Mouse (Mus musculus): ENCODE measurements around the gene Sult2b1.

GRCm38 (mm10) chr7:45801348-45801747 lies 16.9 kb upstream of the Sult2b1 start:
- TF ChIP-seq CTCF (IDR thresholded peaks at IDR 0.05; ENCODE audit: control insufficient read depth, insufficient read depth, low read length) (peak; percentile 100), POLR2A (IDR thresholded peaks at IDR 0.05; ENCODE audit: borderline replicate concordance, control insufficient read depth, low read depth, low read length) (no peak)

Data from bone marrow, adult 2 months (tissue).